Mouse (Mus musculus) erythroblast, embryonic 14.5 days (primary cell): ENCODE data around the gene Mapk12. TPM values are rescaled to one million over a fixed set of nuclear protein-coding genes. Genes with fewer than 3 reads are reported as not detected.

ENCODE experiments used
- H3K27me3 ChIP-seq: 2 replicates; pipeline ENCODE4 v1.6.1; 2012; ENCODE audit warnings: inconsistent platforms; ENCODE audit not compliant: control insufficient read depth
- H3K36me3 ChIP-seq: 2 replicates; pipeline ENCODE4 v1.6.1; 2012; ENCODE audit warnings: mild to moderate bottlenecking, inconsistent platforms; ENCODE audit not compliant: control insufficient read depth
- H3K4me1 ChIP-seq: 2 replicates; pipeline ENCODE4 v1.6.1; 2012; ENCODE audit warnings: inconsistent platforms; ENCODE audit not compliant: control insufficient read depth
- H3K4me3 ChIP-seq: replicated peaks from 2 replicates; pipeline ENCODE3; 2012; ENCODE audit warnings: moderate library complexity, mild to moderate bottlenecking, inconsistent platforms
- H3K9me3 ChIP-seq: 2 replicates; pipeline ENCODE4 v1.6.1; 2012; ENCODE audit warnings: low read length, inconsistent platforms, mixed read lengths; ENCODE audit not compliant: control insufficient read depth
- GATA1 ChIP-seq: IDR thresholded peaks from 2 replicates; pipeline ENCODE4 v1.6.1; 2012; ENCODE audit warnings: low read length, inconsistent platforms, mixed read lengths
- TAL1 ChIP-seq: IDR thresholded peaks from 3 replicates; pipeline ENCODE4 v1.6.1; 2012; ENCODE audit warnings: low read length, inconsistent platforms, mixed read lengths
- polyA plus RNA-seq: library from polyadenylated mRNA; stranded (reverse); fragments of >175 nt; gene quantifications from 2 replicates; pipeline ENCODE4 v1.2.3, GENCODE M21; 2012

Gene Mapk12
- polyA plus RNA-seq, result 0.02 and 0.03 TPM in 2 replicates

GRCm38 (mm10) chr15:89140659-89141252 lies at the start of gene Mapk12:
Gene Mapk12 (minus strand): TSS chr15:89140703.
- no peaks in the 10 kb centered on the region for H3K4me1 ChIP-seq
- H3K9me3 ChIP-seq, result 0 out of 2 replicates have a peak, but pooled peaks cover 2% of the 10 kb centered on the region
- H3K4me3 ChIP-seq, result no peak within 1 kb of the TSS
- no peaks in the 10 kb centered on the region for H3K36me3 ChIP-seq
- no peak for TF ChIP-seq GATA1
- TF ChIP-seq TAL1, result no peak
- peaks cover 90% of the 10 kb centered on the region for H3K27me3 ChIP-seq

- Histone ChIP-seq H3K4me3 (no peak overlapping the region), H3K27me3 (peaks cover 33% of the 10 kb centered on the region), H3K9me3 (peaks cover 8% of the 10 kb centered on the region), H3K36me3 (peaks cover 23% of the 10 kb centered on the region), H3K4me1 (peaks cover 10% of the 10 kb centered on the region)
- TF ChIP-seq GATA1 (no peak), TAL1 (no peak)
Measured at GRCm38 (mm10) chr15:89184937-89185227, 44.4 kb upstream of the Mapk12 start.

GRCm38 (mm10) chr15:89184141-89184936 lies 43.8 kb upstream of the Mapk12 start:
- Histone ChIP-seq H3K36me3 (peaks cover 23% of the 10 kb centered on the region), H3K4me3 (no peak overlapping the region), H3K27me3 (peaks cover 38% of the 10 kb centered on the region), H3K9me3 (peaks cover 8% of the 10 kb centered on the region), H3K4me1 (peaks cover 10% of the 10 kb centered on the region)
- no peak for TF ChIP-seq GATA1
- no peak for TF ChIP-seq TAL1

- Histone ChIP-seq H3K4me1 (peaks cover 25% of the 10 kb centered on the region), H3K9me3 (peaks cover 8% of the 10 kb centered on the region), H3K36me3 (peaks cover 13% of the 10 kb centered on the region), H3K4me3 (no peak overlapping the region), H3K27me3 (peaks cover 53% of the 10 kb centered on the region)
- TF ChIP-seq TAL1 (no peak), GATA1 (no peak)
Measured at GRCm38 (mm10) chr15:89182842-89183241, 42.3 kb upstream of the Mapk12 start.

- TF ChIP-seq GATA1 (no peak), TAL1 (no peak)
- Histone ChIP-seq H3K36me3 (peaks cover 12% of the 10 kb centered on the region), H3K27me3 (peaks cover 56% of the 10 kb centered on the region), H3K4me1 (peaks cover 30% of the 10 kb centered on the region), H3K9me3 (peaks cover 8% of the 10 kb centered on the region), H3K4me3 (no peak overlapping the region)
Measured at GRCm38 (mm10) chr15:89182328-89182741, 41.8 kb upstream of the Mapk12 start.

GRCm38 (mm10) chr15:89181561-89182270 lies 41.2 kb upstream of the Mapk12 start:
- Histone ChIP-seq H3K27me3 (peaks cover 60% of the 10 kb centered on the region), H3K4me1 (peaks cover 34% of the 10 kb centered on the region), H3K9me3 (peaks cover 8% of the 10 kb centered on the region), H3K4me3 (no peak overlapping the region), H3K36me3 (peaks cover 6% of the 10 kb centered on the region)
- no peak for TF ChIP-seq TAL1
- no peak for TF ChIP-seq GATA1

GRCm38 (mm10) chr15:89180571-89181229 lies 40.2 kb upstream of the Mapk12 start, which contains the start of gene Plxnb2:
Gene Plxnb2 (minus strand): TSS chr15:89180788.
- H3K27me3 ChIP-seq, result peaks cover 61% of the 10 kb centered on the region
- H3K9me3 ChIP-seq, result peaks cover 8% of the 10 kb centered on the region
- no peaks in the 10 kb centered on the region; the same call in 1 of the 2 replicates for H3K36me3 ChIP-seq
- TF ChIP-seq GATA1 (no peak), TAL1 (no peak)
- H3K4me1 ChIP-seq, result peaks cover 34% of the 10 kb centered on the region
- peak within 1 kb of the TSS; percentile 60 for H3K4me3 ChIP-seq

- Histone ChIP-seq H3K4me1 (peaks cover 34% of the 10 kb centered on the region), H3K36me3 (no peaks in the 10 kb centered on the region; the same call in 1 of the 2 replicates), H3K9me3 (peaks cover 8% of the 10 kb centered on the region), H3K27me3 (peaks cover 67% of the 10 kb centered on the region), H3K4me3 (peak overlapping the region; percentile 60)
- TF ChIP-seq TAL1, result no peak
Measured at GRCm38 (mm10) chr15:89180081-89180541, 39.6 kb upstream of the Mapk12 start.

GRCm38 (mm10) chr15:89179630-89179964 lies 39.1 kb upstream of the Mapk12 start:
- Histone ChIP-seq H3K36me3 (no peaks in the 10 kb centered on the region; the same call in 1 of the 2 replicates), H3K9me3 (peaks cover 8% of the 10 kb centered on the region), H3K27me3 (peaks cover 72% of the 10 kb centered on the region), H3K4me1 (peaks cover 34% of the 10 kb centered on the region), H3K4me3 (peak overlapping the region; percentile 60)
- TF ChIP-seq TAL1 (no peak), GATA1 (no peak)
